Mouse (Mus musculus): Measurements from ENCODE around the gene Ldlrad3.

The Ldlrad3 gene

DNA sequence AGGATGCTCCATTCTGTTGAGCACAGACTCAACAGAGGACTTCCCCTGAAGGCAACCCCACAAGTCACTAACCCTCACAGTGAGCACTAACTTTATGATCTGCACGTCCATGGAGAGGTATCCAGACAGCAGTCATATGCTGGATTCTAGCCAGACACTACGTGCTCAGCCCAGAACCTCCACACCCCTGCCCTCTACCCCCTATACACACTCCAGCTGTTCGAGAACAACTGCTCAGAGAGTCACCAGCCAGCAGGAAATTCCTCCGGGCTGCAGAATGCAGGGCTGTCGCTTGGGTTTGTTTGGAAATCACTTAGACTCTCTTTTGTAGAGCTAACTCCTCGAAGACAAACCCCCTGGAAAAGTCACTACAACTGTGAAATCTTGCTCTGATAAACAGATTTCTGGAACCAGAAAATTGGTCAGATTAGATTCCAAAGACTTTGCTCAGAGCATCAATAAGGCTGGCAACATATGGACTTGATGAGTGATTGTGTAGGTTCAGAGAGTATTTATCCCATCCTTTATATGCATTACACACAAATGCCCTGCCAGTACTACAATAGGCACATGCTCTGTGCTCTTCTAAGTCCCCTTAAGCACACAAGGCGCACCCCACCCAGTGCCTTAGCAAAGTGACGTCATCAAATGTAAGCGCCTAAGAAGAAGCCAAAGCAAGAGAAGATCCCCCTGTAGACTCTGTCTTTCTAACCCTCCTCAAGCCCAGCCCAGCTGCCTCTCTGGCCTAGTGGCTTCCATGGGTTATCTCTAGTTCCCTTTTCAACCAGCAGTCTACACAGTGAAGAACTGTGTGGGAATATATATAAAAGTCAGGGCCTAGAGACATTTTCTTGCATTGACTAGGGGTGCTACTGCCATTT lies 69.4 kb downstream of the Ldlrad3 start:
- no peak for DNase-seq (ENCODE audit: low spot score)

DNA sequence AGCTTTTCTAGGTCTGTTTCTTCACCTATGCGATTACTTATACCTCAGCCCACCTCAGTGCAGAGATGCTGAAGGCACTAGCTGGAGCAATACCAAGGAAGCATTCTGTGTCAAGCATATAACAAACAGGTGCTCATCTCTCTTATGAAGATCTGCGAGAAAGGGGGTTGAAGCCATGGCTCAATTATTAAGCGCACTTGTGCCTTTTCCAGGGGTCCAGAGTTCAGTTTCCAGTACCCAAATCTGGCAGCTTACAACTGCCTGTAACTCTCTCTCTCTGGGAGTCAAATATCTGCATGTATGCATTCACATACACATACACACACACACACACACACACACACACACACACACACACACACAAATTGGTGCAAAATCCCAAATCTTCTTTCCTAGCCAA lies 72.4 kb downstream of the Ldlrad3 start:
- no peak for DNase-seq (ENCODE audit: low spot score)

DNA sequence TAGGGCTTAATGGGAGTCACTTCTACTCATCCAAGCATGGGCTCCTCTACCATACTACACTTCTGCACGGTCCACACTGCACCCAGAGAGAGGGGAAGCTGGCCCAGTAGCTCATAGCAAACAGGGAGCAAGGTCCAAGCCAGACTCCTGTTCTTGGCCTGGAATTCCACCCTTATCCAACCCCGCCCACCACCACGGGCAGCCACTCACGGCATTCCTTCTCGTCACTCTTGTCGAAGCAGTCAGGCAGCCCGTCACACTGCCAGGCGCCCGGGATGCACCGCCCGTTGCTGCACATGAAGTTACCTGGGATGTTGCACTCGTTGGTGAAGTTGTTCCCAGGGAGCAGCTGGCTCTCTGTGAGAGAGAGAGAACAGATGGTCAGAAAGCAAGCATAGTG lies 72.9 kb downstream of the Ldlrad3 start:
- DNase-seq (ENCODE audit: low spot score) = no peak

DNA sequence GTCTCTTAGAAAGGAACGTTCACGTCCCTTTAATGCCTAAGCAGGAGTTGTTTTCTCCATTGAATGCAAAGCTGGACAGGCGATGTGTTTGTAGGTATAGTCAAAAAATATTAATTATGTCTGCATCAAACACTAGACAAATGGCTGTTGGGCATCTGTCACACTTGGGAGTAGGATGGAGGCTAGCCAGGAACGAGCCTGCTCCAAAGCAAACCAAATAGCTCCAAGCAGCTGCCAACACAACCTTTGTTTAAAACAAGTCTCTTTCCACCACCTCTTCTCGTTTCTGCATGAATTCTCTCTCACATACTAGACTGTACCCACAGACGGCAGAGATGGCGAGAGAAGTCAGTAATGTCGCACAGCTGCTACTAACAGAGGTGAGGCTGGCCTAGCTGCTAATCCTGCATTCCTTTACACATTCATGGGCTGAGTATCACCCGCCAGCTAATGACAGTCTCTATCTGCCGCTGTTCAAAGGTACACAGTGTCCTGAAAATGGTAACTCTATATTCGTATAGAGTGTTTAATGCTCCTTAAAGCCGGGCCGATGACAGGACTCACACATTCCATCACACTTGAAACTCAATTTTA lies 74.2 kb downstream of the Ldlrad3 start:
- no peak for DNase-seq (ENCODE audit: low spot score)

DNA sequence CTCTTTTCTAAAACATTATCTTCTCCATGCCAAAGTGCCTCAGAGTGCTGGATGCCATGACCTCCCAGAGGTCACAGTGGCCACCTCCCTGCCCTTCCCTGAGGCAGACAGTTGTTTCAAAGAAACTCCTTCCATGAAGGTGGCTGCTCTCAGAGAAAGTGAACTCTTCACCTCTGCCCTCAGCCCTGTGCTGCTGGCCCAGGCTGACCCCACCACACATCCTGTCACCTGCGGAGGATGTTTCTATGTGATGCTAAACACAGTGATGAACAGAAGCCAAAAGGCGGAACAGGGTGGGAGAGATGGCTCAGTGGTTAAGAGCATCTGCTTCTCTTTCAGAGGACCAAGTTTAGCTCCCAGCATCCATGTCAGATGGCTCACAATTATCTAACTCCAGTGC lies 75.9 kb downstream of the Ldlrad3 start:
- DNase-seq (ENCODE audit: low spot score) = no peak

DNA sequence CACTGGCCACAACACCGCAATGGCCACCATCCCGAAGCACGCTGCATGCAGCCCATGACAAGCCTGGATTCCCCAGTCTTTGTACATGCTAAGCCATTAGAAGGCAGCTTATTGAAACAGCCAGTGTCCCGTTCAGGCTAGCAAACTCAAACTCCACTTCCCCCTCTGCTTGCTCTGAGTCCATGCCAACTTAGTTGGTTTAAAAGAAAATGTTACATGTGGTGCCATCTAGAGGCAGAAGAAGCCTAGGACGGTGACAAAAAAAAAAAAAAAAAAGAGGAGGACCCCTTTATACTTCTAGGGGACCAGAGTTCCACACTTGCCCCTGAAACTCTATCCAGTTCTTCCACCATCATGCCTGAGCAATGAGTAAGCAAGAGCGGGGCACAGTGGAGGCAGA lies 78.9 kb downstream of the Ldlrad3 start:
- no peak for DNase-seq (ENCODE audit: low spot score)

DNA sequence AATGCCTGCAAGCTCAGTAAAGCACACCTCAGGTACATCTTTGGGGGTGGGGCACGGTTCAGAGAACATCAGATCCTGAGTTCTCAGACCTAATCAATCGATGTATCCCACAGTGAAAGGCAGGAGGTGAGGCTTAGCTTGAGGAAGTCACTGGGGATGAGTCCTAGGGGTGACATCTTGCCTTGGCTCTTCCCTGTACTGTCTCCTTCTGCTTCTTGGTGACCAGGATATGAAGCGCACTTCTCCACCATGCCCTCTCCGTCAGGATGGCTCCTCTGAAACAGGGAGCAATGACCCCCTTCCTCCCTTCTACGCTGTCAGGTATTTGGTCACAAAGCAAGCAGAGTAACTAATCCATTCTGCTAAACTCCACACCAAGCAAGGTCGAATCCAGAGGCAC lies 79.5 kb downstream of the Ldlrad3 start:
- DNase-seq (ENCODE audit: low spot score) = no peak

DNA sequence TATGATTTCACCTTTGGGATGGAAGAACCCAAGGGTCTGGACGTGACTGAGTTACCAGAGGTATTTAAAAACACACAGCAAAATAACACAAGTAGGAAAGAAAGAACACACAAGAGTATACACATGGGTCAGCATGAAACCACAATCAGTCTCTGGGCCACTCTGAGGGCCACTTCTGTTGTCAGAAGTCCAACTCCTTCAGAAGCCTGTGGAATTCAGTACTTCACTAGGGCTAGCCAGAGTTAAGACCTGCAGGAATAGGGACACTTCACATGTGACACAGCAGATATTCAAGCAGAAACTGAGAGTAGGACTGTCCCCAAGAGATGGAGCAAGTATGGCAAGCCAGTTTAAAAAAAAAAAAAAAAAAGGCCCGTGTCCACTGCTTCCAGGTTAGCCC lies 80.7 kb downstream of the Ldlrad3 start:
- no peak for DNase-seq (ENCODE audit: low spot score)

DNA sequence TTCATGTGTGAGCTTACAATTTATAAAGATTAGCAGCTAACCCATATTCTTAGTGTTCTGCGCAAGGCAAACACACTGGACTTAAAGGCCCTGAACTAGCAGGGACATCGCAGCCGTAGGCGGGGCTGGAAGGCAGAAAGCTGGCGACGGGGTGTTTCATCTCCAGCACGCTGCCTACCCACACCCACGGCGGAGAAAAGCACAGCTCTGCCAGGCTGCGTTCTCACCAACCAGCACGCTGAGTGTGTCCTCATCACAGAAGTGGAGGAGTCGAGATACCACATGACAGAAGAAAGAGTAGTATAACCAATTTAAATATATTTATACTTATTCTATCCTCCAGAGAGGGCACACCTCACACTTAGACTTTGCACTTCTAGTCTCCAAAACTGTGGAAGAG lies 82.2 kb downstream of the Ldlrad3 start:
- DNase-seq (ENCODE audit: low spot score) = no peak

DNA sequence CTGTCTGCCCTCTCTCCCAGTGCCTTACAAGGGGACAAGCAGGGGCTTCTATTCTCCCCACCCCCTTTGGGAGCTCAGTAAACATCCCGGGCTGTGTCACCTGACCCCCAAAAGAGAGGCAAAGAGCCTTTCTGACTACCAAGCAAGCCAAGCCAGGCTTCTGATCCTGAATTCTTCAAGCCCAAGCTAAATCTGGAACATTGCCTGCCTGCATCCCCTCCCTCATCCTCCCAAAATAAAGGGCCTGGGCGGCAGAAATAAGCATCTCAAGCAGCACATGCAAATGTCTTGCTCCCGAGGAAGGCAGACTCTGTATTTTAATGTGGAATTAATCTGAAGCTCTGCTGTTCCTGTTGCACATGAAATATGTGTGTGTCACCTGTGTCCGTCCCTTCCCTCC lies 85.7 kb downstream of the Ldlrad3 start:
- no peak for DNase-seq (ENCODE audit: low spot score)

DNA sequence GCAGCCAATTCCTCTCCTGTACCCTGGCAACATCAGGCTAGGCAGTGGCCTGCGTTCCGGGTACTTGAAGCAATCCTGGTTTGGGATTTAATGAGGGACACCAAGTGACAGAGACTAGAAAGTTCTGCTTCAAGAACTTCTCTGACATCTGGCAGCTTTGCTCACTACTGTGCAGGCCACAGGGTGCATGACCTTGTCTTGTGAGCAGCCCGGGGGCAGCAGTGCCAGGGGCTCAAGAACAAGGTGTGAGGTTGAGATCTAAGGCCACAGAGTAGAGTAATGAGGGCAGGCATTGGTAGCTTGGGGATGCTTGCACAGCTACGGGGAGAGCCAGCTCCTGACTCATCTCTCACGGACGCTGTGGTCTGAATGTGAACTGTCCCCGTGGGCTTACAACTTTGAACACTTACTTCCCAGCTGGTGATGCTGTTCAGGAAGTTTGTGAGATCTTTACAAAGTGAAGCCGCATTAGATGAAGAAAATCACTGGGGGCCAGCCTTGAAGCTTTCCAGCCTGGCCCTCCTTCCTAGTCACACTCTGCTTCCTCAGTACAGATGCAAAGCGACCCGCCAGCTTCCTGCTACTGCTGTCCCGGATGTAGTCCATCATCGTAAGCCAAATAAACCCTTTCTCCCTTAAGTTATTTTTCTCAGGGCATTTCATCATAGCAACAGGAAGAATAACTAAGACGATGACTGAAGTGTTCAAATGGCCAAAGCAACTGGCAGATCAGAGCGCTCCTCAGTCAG lies 86.3 kb downstream of the Ldlrad3 start:
- DNase-seq (ENCODE audit: low spot score) = no peak

DNA sequence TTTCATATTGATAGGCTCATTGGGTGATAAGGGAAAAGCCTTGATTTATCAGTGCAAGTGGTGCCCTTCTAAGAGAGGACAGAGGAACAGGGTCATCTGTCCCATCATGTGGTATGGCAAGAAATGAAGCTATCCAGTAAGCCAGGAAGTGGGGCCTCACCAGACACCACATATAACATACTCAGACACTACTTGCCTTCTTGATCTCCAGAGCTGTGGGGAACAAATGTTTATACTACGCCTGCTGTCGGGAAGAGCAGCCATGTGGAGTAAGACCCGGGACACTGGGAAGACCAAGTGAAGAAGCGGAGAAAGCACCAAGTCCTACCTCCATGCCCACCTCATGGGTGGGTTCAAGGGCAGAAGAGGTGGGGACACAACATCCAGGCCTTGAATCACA lies 86.9 kb downstream of the Ldlrad3 start:
- no peak for DNase-seq (ENCODE audit: low spot score)

DNA sequence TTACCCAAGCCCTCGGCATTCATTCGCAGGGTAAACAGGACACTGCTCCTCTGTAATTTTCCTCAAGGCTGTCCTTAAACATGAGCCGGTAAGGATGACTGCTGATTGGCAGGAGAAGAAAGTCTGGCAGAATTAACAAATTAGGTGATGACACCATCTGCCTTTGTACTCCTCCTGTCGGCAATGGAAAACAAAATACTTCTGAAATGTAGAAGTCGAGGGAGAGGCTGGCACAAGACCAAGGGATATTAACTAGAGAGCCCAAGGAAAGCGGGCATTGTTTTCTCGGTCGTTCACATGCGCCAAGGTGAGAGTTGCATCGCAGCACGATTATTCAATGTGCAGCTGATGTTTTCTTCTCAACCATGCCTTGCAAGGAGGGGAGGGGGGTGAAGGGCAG lies 91.4 kb downstream of the Ldlrad3 start:
- no peak for DNase-seq (ENCODE audit: low spot score)

DNA sequence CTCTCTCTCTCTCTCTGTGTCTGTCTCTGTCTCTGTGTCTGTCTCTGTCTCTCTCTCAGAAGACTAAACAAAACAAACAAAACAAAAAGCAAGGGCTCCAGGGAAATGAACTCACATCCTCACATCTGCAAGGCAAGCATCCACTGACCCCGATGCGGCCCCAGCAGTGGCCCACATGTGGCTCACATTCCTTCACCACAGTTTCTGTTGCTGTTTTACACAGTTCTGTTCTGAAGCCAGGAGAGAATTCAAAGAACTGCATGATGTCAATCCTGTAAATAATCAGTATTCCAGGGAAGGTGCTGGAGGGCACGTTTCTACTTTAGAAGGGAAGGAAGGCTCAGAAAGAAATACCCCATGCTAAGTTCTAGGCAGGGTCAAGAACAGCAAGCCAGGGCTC lies 91.9 kb downstream of the Ldlrad3 start:
- DNase-seq (ENCODE audit: low spot score) = no peak

DNA sequence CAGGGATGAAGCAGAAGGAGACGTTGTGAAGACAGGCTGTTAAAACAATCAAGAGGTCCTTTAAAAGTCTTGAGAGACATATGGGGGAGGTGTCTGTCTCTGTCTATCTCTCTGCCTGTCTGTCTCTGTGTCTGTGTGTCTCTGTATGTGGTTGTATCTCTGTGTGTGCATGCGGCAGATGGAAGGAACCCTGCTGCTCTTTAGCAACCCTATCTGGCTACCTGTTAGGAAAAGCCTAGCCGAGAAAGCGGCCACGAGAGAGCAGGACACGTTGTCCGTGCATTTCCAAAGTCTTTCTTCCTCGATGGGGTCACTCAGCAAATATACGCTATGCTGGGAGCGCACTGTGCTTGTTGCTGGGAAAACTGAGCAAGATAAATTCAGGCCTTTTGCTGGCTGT lies 93.6 kb downstream of the Ldlrad3 start:
- no peak for DNase-seq (ENCODE audit: low spot score)

DNA sequence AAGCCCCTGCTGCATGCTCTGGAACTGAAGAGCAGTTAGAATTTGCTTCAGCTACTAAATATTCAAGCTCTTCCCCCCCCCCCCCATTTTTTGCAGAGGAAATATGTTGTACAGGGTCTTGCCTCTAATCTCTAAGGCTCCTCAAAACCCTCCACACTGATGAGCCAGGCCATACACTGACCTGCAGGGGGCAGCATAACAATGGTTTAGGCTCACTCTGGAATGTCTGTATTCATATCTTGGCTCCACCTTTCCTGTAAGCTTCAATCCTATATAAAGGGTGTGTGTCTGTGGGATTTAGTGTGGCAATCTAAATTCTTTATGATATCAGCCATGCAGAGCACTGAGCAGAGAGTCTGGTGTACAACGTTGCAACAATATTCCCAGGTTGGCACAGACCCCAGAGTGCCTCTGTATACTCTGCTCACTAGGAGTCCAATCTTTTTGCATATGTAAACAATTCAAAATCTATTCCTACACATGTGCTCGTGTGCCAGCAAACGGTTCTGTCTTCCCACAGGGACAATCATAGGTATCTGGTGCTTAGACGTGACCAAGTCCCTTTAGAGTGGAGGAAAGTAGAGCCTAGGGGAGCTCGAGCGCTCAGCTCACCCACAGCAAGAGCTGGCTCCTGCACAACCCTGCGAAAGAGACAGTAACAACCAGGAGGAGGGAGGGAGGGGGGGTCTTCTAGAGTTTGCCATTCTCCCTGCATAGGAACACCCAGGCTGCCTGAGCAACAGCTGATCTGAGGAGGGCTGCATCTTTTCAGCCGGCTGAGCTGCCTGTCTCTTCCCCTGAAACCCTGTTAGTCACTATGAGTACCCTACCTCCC lies 94.5 kb downstream of the Ldlrad3 start:
- DNase-seq (ENCODE audit: low spot score) = peak; percentile 87

DNA sequence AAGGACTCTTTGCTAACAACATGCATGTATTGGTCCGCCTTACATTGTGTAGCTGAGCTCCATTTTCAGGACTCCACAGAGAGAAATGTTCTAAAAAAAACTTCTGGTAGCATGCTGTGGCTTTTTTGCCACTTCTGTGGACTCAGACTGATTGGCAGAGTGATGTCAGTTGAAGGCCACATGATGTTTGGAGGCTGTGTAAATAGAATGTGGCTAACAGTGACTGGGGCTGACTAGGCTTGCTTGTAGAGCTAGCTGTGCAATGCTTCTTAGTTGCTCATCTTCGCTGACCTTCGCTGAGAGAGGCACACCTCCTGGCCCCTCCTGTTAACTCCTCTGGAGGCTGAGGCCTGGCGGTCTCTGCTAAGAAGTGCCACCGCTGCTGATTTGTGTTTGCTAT lies 98.4 kb downstream of the Ldlrad3 start:
- DNase-seq (ENCODE audit: low spot score) = no peak

DNA sequence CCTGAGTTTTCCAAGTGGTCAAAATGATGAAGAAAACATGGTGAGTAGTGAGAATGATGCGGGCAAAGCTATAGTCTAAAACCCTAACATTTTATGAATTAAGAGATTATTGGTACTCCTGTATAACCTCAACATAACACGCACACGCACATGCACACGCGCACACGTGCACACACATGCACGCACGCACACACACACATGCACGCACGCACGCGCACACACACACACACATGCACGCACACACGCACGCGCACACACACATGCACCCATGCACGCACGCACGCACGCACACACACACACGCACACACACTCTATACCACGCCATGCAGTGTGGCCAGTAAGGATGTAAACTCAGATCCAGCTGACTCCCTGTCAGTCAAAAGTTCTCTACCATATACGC lies 99.6 kb downstream of the Ldlrad3 start:
- DNase-seq (ENCODE audit: low spot score) = no peak

DNA sequence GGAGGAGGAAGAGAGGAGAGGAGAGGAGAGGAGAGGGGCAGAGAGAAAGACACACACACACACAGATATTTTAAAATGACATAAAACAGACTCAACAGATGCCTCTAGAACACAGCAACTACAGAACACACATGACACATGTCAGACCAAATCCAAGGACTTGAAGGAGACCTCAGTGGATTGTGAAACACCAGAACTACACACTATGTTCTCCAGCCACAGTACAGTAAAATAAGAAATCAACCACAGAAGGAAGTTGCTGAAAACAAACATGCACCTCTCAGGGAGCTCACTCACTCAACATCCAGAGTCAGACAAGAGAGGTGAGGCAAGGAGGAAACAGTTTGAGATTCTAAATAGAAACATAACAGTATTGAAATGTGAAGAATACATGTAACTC lies 103.4 kb downstream of the Ldlrad3 start:
- no peak for DNase-seq (ENCODE audit: low spot score)

DNA sequence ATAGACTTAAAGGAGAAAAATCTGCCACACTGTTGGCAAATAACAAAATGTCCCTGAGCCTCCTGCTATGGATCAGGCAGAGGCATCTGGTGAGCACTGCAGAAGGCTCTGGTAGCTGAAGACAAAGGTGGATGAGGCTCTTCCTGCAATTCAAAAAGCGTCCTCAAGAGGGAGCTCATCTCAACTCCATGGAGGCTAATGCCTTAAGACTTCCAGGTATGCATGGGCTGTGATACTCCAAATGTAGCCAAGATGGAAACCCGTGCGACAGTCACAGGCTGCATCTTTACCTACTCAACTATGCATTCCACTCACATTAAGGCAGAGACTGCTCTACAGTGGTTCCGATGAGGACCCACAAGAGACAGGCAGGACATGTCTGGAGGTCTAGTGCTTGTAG lies 108.6 kb downstream of the Ldlrad3 start:
- DNase-seq (ENCODE audit: low spot score) = peak; percentile 76

DNA sequence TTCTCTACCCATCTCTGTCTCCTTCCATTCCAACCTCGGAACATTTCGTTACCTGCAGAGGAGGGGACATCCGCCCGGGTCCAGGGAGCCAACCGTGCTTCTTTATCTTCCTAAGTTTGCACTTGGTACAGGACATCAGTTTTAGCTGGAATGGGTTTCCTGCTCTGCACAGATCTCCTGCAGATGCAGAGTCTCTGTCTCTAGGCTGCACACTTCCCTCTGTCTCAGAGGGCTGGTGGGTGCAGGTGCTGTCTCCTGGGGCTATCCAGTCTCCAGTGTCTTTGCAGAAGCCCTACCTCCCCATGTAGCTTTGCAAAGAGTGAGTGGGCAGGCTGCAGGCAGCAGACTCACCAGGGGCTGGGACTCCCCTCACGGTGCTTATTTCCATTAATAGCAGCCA lies 109.9 kb downstream of the Ldlrad3 start:
- no peak for DNase-seq (ENCODE audit: low spot score)
